Mouse (Mus musculus) heart, adult 2 months (tissue): ENCODE results near the gene Serinc1. TPM values are rescaled to one million over a fixed set of nuclear protein-coding genes. Genes with fewer than 3 reads are reported as not detected.
A peak's percentile ranks its signal among the peaks of the same experiment; 100 is the strongest.

Experiments used
- DNase-seq, 2 experiments: peaks; one replicate each; pipeline ENCODE4 v3.0.0; 2021
- H3K27ac ChIP-seq: fragments of 200-600 bp; 2 replicates; pipeline ENCODE4 v1.8.1; 2022
- H3K27me3 ChIP-seq: fragments of 200-500 bp; 2 replicates; pipeline ENCODE4 v1.6.1; 2012; ENCODE audit warnings: mild to moderate bottlenecking, low read length, inconsistent platforms, mixed read lengths; ENCODE audit not compliant: control insufficient read depth, insufficient read depth
- H3K36me3 ChIP-seq: fragments of 200-500 bp; 2 replicates; pipeline ENCODE4 v1.6.1; 2012; ENCODE audit warnings: low read length, inconsistent platforms; ENCODE audit not compliant: control insufficient read depth, insufficient read depth
- H3K4me1 ChIP-seq: fragments of 200-500 bp; 2 replicates; pipeline ENCODE4 v1.6.1; 2011; ENCODE audit warnings: low read length; ENCODE audit not compliant: control insufficient read depth, insufficient read depth
- H3K4me3 ChIP-seq: fragments of 200-600 bp; 2 replicates; pipeline ENCODE4 v1.8.1; 2022
- H3K79me2 ChIP-seq: fragments of 200-500 bp; replicated peaks from 2 replicates; pipeline ENCODE4 v1.6.1; 2012; ENCODE audit warnings: mild to moderate bottlenecking, inconsistent platforms, low read length, moderate library complexity, mixed read lengths; ENCODE audit not compliant: control insufficient read depth, insufficient read depth
- H3K9ac ChIP-seq: fragments of 200-500 bp; 2 replicates; pipeline ENCODE4 v1.6.1; 2012; ENCODE audit warnings: low read depth, mild to moderate bottlenecking, control low read depth, inconsistent platforms, low read length, mixed read lengths
- CTCF ChIP-seq: fragments of 200-600 bp; IDR thresholded peaks from 2 replicates; pipeline ENCODE4 v1.8.1; 2022; ENCODE audit warnings: antibody characterized with exemption, mild to moderate bottlenecking, moderate library complexity
- EP300 ChIP-seq: fragments of 200-500 bp; IDR thresholded peaks from 2 replicates; pipeline ENCODE4 v1.6.1; 2011; ENCODE audit warnings: low read depth, low read length, control low read depth; ENCODE audit not compliant: insufficient read depth
- POLR2A ChIP-seq: fragments of 200-500 bp; IDR thresholded peaks from 2 replicates; pipeline ENCODE4 v1.6.1; 2011; ENCODE audit warnings: mild to moderate bottlenecking, low read depth, low read length, control low read depth; ENCODE audit not compliant: insufficient read depth
- WGBS: fragments of 180-500 bp; shearing (Covaris S2); methylation state at CpG from one replicate; pipeline ENCODE4 v1.1.7; 2018; 5-methylcytosine and 5-hydroxymethylcytosine counted together
- intact Hi-C: fragments of 180-260 bp; cut with DNase I; formaldehyde crosslinking; loops from one replicate; pipeline ENCODE4 v1.15.1; 2025
- long read RNA-seq: library from polyadenylated mRNA; stranded (forward); transcript quantifications from one replicate; pipeline ENCODE4 v2.0.0, GENCODE M21; 2021
- polyA plus RNA-seq: library from polyadenylated mRNA; depleted of rRNA; stranded (reverse); fragments of >200 nt; gene quantifications from 2 replicates; pipeline ENCODE4 v1.2.3, GENCODE M21; 2012; rRNA removed
- total RNA-seq, 2 experiments: library from RNA; stranded (reverse); gene quantifications; 2 replicates each; pipeline ENCODE4 v1.2.3; 2021

Gene Serinc1
- total RNA-seq = 100 to 1,000 TPM; 271 to 315 TPM
- polyA plus RNA-seq = 88.0 and 170 TPM in 2 replicates
- long read RNA-seq, transcript Serinc1-201 (9 exons, 2,880 nt) = major isoform, 237 of 249 reads
- long read RNA-seq, partial matches to known transcripts = 6 of 249 reads
- long read RNA-seq, other reads (novel, unspliced or antisense) = 6 of 249 reads

DNA sequence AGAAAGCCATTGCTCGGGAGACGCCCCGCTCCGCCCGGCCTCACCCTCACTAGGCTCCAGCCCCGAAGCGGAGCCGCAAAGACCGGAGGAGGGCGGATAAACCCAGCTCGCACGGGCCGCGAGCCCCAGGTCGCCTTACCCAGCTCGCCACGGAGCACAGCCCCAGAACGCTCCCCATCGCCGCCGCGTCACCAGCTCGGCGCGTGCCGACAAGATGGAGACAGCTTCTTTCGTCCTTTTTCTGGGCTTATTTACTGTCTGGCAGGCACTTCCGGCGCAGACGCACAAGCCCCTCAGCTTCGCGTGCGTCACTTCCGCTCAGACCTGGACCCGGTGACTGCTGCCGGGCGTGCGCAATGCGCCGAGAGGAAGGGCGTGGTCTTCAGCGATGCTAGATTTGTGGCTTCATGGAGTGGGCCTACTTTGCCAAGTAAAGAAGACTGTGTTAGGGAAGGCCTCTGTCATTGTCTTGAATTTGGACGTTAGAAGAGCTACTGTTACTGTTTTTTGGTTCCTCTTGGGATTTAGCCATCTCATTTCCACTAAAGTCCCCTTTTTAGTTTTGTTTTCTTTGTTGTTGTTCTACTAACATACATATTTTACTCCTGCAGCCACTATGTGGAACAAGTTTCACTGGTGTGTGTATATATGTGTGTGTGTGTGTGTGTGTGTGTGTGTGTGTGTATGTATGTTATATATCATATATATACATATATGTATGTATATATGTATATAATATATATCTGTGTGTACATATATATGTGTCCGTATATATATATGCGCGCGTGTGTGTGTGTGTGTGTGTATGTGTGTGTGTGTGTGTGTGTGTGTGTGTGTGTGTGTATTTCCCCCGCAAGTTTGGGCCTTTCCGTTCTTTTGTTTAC, at the start of gene Serinc1:
Gene Serinc1, minus strand, starts transcription at position 313 of the 884 bp plus-strand sequence.
- intact Hi-C loops = loop anchor here (2.0 kb wide), 1 partner anchor 46 kb away; the partner anchor contains the start of gene Hsf2
- H3K27ac ChIP-seq = peak within 1 kb of the TSS; percentile 98

DNA sequence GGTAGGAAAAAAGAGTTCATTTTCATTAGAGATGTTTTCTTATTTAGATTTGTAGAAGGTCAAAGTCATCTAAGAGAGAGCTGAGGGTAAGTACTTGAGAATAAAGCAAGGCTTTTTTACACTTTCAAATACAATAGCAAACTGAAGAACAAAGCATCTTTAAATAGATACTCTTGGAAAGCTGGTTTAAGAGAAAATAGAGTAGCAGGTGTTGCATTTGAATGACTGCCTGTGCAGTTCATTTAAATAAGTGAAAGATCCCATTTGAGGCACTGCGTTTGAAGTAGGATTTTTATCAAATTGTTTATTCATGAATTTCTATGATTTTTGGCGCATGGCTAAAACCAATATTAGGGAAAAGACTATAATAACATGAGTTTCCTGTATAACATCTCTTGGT, 44.4 kb upstream of the Serinc1 start:
- no peaks in the 10 kb centered on the region for H3K4me1 ChIP-seq
- H3K36me3 ChIP-seq = no peaks in the 10 kb centered on the region
- no peaks in the 10 kb centered on the region for H3K27me3 ChIP-seq
- H3K27ac ChIP-seq = no peak overlapping the region
- TF ChIP-seq POLR2A = no peak
- no peak for TF ChIP-seq EP300
- no peak for TF ChIP-seq CTCF
- no peaks in the 10 kb centered on the region for H3K79me2 ChIP-seq
- no peak for DNase-seq
- 59% methylated on average over 2 of the region's 2 CpGs for WGBS
- intact Hi-C loops = no loop called here
- no peak overlapping the region for H3K4me3 ChIP-seq
- H3K9ac ChIP-seq = no peak overlapping the region

More for the DNA sequence above, at the start of gene Serinc1:
- Histone ChIP-seq H3K27me3 (no peaks in the 10 kb centered on the region), H3K4me3 (peak within 1 kb of the TSS; percentile 92), H3K79me2 (peaks cover 2% of the 10 kb centered on the region; the same call in 1 of the 2 replicates), H3K4me1 (peaks cover 6% of the 10 kb centered on the region), H3K36me3 (peaks cover 34% of the 10 kb centered on the region), H3K9ac (peak within 1 kb of the TSS; percentile 96)
- 12% methylated on average over 49 of the region's 49 CpGs for WGBS
- TF ChIP-seq POLR2A = peak; percentile 93
- no peak for TF ChIP-seq CTCF
- TF ChIP-seq EP300 = no peak
- DNase-seq = peak; percentile 93 to 96

DNA sequence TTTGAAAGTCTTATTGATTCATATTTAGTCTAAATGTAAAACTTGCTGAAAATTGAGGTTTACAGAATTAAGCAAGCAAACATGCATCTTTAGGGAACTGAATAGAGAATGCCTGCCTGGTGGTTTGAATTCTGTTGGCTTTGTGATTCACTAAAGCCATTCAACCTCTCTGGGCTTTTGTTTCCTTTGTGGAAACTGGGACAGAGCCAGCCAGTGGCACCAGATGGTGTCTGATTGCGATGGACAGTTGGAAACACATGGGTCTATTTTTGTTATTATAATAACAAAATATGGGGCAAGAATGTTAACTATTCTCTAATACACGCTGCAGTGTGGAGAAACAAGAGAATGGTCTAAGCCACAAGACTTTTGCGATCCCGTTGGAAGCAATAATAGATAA, 39.8 kb upstream of the Serinc1 start:
- Histone ChIP-seq H3K9ac (no peak overlapping the region), H3K79me2 (no peaks in the 10 kb centered on the region), H3K4me1 (no peaks in the 10 kb centered on the region), H3K4me3 (no peak overlapping the region), H3K27me3 (no peaks in the 10 kb centered on the region), H3K27ac (no peak overlapping the region), H3K36me3 (no peaks in the 10 kb centered on the region)
- WGBS = 60% methylated on average over 4 of the region's 4 CpGs
- intact Hi-C loops = loop anchor here (5.0 kb wide), 1 partner anchor 110 kb away; no protein-coding TSS in a partner anchor
- DNase-seq = no peak
- TF ChIP-seq EP300 (no peak), CTCF (no peak), POLR2A (no peak)

DNA sequence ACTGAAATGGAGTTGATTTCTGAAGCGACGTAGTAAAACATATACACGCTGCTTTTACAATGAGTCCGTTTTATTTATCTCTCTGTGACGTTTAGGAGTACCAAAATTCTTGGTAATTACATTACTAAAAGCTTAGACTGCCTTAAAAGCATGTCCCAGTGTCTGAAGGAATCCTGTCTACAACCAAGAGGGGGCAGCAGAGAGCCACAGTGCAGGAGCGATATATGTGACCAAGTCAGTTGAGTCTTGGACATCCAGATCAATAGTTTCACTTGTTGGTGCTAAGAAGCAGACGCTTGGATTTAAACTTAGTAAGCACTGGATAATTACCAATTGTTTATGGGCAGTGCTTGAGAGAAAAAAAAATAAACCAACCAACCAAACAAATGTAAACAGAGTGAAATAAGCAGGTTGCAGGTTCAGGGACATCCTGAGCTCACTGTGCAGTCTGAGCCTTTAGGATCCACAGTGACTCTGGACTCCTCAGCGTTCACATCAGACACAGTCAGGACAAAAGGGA, 38.9 kb upstream of the Serinc1 start:
- Histone ChIP-seq H3K27ac (no peak overlapping the region), H3K4me3 (no peak overlapping the region), H3K27me3 (no peaks in the 10 kb centered on the region), H3K4me1 (no peaks in the 10 kb centered on the region), H3K9ac (no peak overlapping the region), H3K79me2 (no peaks in the 10 kb centered on the region), H3K36me3 (no peaks in the 10 kb centered on the region)
- 38% methylated on average over 8 of the region's 8 CpGs for WGBS
- intact Hi-C loops = loop anchor here (5.0 kb wide), 1 partner anchor 109 kb away; no protein-coding TSS in a partner anchor
- peak; percentile 79 for TF ChIP-seq CTCF
- TF ChIP-seq POLR2A = no peak
- DNase-seq = peak; percentile 47 to 49

DNA sequence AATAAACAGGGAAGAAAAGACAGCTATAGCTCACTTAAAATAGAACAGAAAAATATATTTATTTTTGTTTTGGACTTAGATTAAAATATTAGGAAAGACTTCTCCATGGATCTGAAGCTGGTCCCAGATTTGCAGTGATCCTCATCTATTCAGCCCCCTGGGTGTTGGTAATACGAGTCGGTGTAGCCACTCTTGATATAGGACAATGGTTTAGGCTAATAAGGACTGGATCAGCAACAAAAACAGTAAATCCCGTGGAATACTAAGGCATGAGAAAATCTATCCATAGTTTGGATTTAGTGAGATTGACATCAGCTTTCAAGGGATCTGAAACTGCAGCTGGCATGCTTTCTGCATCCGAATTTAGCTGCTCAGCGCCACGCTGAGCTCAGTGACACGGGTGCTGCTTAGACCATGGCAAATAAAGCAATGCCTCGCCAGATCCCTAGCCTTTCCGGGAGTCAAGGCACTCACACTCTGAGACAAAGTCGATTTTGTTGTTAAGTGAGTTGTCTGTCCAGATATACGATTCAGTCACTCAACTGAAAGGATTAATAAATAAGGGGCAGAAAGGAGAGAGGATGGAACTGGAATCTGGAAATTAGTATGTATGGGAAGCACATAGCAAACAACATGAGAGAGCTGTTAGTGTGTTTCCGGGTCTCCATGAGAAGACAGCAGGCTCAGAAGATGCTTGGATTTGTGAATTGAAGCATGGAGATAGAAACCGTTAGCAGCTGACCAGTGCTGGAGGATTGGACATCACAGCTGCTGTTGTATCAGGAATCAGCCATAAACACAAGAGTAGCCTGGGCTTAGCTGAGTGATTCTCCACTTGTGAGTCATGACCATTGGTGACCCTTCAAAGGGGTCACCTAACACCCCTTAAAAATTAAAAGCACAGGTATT, 36.9 kb upstream of the Serinc1 start:
- H3K4me3 ChIP-seq = no peak overlapping the region
- intact Hi-C loops = no loop called here

More for the DNA sequence above, 36.9 kb upstream of the Serinc1 start:
- no peaks in the 10 kb centered on the region for H3K4me1 ChIP-seq
- no peak for DNase-seq
- H3K79me2 ChIP-seq = no peaks in the 10 kb centered on the region
- WGBS = 75% methylated on average over 13 of the region's 13 CpGs
- H3K27me3 ChIP-seq = no peaks in the 10 kb centered on the region
- TF ChIP-seq POLR2A = no peak
- no peak for TF ChIP-seq CTCF
- TF ChIP-seq EP300 = no peak
- H3K36me3 ChIP-seq = no peaks in the 10 kb centered on the region
- no peak overlapping the region for H3K9ac ChIP-seq
- H3K27ac ChIP-seq = no peak overlapping the region
